Mouse (Mus musculus): ENCODE data around the gene Socs3.

GRCm38 (mm10) chr11:117952174-117952933 is 17.5 kb downstream of the Socs3 start:
- TF ChIP-seq POU5F1 (IDR thresholded peaks at IDR 0.05; ENCODE audit: borderline replicate concordance, low read length) (no peak), CTCF (conservative IDR thresholded peaks at IDR 0.05; ENCODE audit: low read length) (no peak)
